Mouse (Mus musculus): ENCODE measurements around the gene Shroom3.

- no peak for TF ChIP-seq CTCF (IDR thresholded peaks at IDR 0.05; ENCODE audit: borderline replicate concordance, insufficient read depth, low read depth, low read length)
- TF ChIP-seq POLR2A (IDR thresholded peaks at IDR 0.05; ENCODE audit: borderline replicate concordance, insufficient read depth, low read length): no peak
Observed at GRCm38 (mm10) chr5:92920984-92921383, 237.7 kb downstream of the Shroom3 start.

All from cerebellum, adult 2 months (tissue).